Mouse (Mus musculus): ENCODE data around the gene Exo1. TPM values are rescaled to one million over a fixed set of nuclear protein-coding genes. Genes with fewer than 3 reads are reported as not detected.

Exo1 gene
- 7.0 and 7.2 TPM in 2 replicates for total RNA-seq (2021)
- long read RNA-seq, experiment 1, full-length matches to known transcripts: 2 of 3 reads
- long read RNA-seq, experiment 1, partial matches to known transcripts: 0 of 3 reads
- long read RNA-seq, experiment 1, other reads (novel, unspliced or antisense): 1 of 3 reads
- long read RNA-seq, experiment 2, full-length matches to known transcripts: 3 of 6 reads
- long read RNA-seq, experiment 2, partial matches to known transcripts: 1 of 6 reads
- long read RNA-seq, experiment 2, other reads (novel, unspliced or antisense): 2 of 6 reads

GRCm38 (mm10) chr1:175880453-175881296, at the start of gene Exo1:
Gene Exo1, plus strand, starts transcription at chr1:175880581.
- peak; percentile 92 for DNase-seq

GRCm38 (mm10) chr1:175855515-175855914, 24.9 kb upstream of the Exo1 start:
- DNase-seq: no peak

- no peak for DNase-seq
Measured at GRCm38 (mm10) chr1:175867050-175867449, 13.3 kb upstream of the Exo1 start.

- DNase-seq: peak; percentile 49
Measured at GRCm38 (mm10) chr1:175867558-175867957, 12.8 kb upstream of the Exo1 start.

DNA sequence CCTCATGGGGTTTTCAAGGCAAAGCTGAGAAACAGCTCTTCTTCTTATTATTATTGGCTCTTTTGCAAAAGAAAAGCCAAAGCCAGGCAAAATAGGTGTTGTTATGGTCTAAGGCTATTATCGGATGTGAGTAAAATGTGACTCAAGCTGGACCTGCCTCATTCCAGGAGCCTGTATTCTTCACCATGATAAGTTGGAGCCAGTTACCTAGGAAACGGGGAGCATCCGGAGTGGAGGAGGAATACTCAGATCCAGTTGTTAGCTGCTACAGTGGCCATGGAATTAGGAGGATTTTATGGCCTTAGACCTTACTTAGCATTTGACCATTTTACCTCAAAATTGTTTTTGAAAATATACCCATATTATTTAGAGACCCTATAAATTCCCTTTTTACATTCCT, 9.7 kb upstream of the Exo1 start:
- no peak for DNase-seq

DNA sequence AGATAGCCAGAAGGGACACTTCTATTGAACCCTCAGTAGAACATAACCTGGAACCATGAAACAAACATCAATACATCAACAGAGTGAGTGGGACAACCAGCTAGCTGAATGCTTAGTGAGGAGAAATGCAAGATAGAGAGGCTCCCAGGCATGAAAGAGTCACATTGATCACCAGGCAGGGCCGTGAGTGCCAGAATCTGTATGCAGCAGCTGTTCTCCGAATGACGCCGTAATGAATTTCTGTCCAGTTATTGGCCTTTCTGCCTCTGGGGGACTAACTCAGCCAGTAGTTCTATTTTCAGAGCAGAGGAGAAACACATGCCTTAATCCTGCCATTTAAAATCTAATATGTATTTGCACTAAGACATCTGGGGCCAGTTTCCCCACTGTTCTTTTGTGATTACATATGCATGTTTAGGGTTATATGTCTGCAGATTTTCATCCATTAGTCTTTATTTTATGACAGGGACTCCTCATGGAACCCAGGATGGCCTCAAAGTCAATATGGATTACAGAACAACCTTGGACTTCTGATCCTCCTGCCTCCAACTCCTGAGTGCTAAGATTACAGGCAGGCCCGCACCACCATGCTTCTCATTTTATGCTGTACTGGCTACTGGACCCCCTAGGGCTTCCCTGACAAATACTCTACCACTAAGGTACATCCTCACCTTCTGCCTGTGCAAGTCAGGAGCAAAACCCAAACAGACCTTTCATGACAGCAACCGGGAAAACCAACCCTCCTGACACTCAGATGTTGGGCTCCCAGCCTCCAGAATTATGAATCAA, 8.2 kb upstream of the Exo1 start:
- DNase-seq: no peak

GRCm38 (mm10) chr1:175883398-175883797, 3.0 kb downstream of the Exo1 start:
- DNase-seq: peak; percentile 28

- no peak for DNase-seq
Measured at GRCm38 (mm10) chr1:175893263-175893662, 12.9 kb downstream of the Exo1 start.

GRCm38 (mm10) chr1:175893726-175894125, 13.3 kb downstream of the Exo1 start:
- DNase-seq: no peak

DNA sequence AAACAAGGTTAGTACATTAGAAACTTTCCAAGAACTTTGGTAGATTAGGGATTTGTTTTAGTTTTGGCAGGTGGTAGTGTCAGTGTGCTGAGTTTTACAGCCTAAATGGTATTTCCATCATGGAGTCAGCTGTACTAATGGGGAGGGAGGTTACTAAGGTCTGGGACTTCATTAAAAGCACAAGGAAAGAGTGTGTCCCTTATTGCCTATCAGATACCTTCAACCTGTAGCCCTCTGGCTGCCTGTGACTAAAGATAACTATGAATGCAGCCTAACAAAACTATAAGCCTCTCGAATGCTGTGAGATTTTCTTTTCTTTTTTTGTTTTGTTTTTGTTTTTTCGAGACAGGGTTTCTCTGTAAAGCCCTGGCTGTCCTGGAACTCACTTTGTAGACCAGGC, 30.8 kb downstream of the Exo1 start:
- no peak for DNase-seq

GRCm38 (mm10) chr1:175912038-175912437, 31.7 kb downstream of the Exo1 start:
- DNase-seq: no peak

GRCm38 (mm10) chr1:175913728-175914303, 33.4 kb downstream of the Exo1 start:
- DNase-seq: no peak

DNA sequence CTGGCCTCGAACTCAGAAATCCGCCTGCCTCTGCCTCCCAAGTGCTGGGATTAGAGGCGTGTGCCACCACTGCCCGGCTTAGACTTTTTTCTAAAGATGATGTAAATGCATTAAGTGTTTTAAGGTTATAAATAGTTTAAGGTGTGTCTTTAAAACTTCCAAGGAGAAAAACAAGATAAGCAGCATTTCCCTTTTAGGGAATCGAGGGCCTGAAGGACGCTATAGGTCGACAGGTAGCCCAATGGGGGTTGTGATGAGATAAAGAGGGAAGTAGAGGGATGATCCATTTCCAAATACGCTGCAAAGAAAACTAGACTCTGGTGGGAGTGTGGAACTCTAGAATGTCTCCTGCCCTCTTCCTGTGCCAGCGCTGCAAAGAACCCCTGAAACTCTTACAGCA, 39.6 kb downstream of the Exo1 start, which contains the start of gene Gm38100:
Gene Gm38100, plus strand, starts transcription at position 301 of the 400 bp plus-strand sequence.
- DNase-seq: no peak

- DNase-seq: no peak
Measured at GRCm38 (mm10) chr1:175921091-175921490, 40.7 kb downstream of the Exo1 start.

DNA sequence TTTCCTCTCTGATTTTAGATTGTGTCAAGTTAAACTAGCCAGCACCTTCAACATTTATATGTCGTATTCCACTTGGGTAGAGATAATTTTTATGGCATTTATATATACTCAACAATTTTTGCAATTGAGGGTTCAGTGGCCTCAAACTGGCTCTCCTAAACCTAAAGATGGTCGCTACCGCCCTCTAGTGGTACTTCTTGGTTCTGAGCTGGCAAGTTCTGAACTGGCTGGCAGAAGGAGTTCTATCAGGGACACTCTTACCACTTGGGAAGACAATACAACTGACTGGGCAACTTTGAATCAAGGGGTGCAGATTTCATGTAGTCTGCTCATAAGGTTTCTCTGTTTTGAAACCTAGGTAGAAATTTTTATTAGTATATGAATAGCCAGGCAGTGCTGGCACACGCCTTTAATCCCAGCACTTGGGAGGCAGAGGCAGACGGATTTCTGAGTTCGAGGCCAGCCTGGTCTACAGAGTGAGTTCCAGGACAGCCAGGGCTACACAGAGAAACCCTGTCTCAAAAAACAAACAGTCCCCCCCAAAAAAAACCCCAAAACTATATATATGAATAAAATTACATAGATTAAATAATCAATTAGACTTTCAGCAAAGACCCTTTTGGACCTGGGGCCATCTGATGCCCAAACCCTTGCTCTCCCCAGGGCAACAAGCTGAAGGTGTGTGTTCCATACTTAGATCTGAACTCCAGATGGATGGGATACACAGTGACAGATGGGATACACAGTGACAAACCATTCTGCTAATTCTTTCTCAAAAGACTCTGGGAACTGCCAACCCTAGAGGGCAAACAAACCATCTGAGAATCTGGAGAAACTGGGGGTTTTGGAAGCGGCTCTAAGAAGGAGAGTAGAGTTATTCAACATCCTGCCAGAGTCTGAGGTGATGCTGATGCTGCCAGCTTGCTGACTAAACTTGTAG, 43.7 kb downstream of the Exo1 start:
- peak; percentile 84 for DNase-seq

DNA sequence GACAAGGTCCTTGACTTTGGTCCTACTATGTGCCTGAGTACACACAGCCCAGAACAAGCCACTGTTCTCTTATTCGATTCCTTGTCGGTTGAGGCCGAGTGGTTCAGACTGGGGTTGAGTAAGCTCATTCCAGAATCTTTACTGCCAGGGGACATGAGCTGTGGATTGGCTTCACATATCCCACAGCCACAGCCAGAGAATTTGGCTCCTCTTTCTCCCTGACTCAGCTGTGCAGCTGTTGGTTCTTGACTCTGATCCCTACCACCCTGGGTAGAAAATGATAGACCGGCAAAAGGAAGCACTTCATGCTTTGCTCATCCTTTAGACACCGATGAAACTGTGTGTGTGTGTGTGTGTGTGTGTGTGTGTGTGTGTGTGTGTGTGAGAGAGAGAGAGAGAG, 51.0 kb downstream of the Exo1 start:
- no peak for DNase-seq

DNA sequence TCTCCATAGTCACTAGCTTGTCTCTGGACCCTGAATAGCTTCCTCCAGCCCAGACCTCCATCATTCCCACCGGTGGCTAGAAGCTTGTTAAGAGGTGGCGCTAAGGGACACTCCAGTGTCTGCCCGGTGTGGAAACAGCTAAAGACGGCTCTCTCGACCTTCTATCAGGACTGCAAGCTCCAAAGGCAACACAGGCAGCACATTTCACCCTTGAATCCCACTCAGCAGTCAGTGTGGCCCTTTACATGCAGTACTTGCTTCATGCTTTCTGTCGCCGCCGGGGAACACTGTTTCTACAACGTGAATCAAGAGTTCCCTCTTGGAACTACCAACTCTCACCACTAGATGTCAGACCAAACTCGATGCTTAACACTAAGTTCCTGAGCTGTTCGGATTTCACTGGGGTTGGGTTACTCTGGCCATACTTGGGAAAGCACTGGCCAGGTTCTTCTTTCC, 55.9 kb downstream of the Exo1 start:
- DNase-seq: peak; percentile 66

- DNase-seq: no peak
Measured at GRCm38 (mm10) chr1:175938731-175939130, 58.4 kb downstream of the Exo1 start.

- DNase-seq: no peak
Measured at GRCm38 (mm10) chr1:175943168-175943567, 62.8 kb downstream of the Exo1 start.

GRCm38 (mm10) chr1:175946718-175947315, 66.4 kb downstream of the Exo1 start:
- DNase-seq: no peak

DNA sequence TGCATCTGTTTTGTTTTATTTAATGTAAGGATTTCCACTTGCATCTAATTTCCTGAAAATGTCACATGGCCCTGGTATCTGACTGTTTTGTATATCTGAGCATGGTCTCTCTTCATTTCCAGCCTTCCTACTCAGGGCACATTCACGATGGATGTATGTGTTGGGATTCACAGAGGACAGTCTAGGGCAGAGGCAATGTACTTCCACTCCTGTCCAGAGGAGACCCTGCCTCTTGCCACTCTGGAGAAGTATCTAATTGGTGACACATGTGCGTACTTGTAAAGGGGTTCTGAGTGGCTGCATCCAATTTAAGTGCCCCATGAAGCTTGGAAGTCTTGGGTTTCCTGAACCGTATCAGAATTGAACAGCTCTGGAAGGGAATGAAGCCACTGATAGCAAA, 70.0 kb downstream of the Exo1 start:
- no peak for DNase-seq

Data from adrenal gland, postnatal 14 days (tissue).